Mouse (Mus musculus) embryonic fibroblast, embryonic 13.5 days (primary cell): ENCODE measurements around the gene Ifitm2.

Experiments
- CTCF ChIP-seq: IDR thresholded peaks from 2 replicates; pipeline ENCODE4 v1.5.1; 2011; ENCODE audit warnings: mild to moderate bottlenecking, control low read depth, low read length, moderate library complexity, borderline replicate concordance; ENCODE audit not compliant: insufficient read depth
- POLR2A ChIP-seq: IDR thresholded peaks from 2 replicates; pipeline ENCODE4 v1.6.1; 2011; ENCODE audit warnings: low read depth, mild to moderate bottlenecking, control low read depth, low read length, moderate library complexity

DNA sequence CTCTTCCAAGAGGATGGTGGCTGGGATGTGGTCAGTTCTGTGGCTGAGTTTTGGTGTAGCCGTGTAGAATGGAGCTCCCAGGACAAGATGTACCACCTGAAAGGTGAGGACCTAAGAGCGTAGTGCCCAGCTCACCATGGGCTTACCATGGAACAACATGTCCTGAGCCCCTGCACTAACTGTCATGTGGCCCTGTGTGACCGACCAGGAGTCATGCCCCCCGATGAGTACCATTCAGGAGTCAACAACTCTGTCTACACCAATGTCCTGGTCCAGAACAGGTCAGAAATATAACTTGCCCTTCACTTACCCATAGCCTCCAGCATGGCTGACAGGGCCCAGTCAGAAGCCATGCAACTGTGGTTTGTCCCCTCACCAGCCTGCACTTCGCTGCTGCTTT is 10.5 kb downstream of the Ifitm2 start:
- TF ChIP-seq CTCF: no peak
- no peak for TF ChIP-seq POLR2A
